Mouse (Mus musculus) gastrocnemius, postnatal 10 days (tissue): Measurements from ENCODE around the gene Tgfb1. TPM values are rescaled to one million over a fixed set of nuclear protein-coding genes. Genes with fewer than 3 reads are reported as not detected.

Experiments used
- DNase-seq: peaks from one replicate; pipeline ENCODE4 v3.0.0; 2021; ENCODE audit warnings: mixed read lengths
- total RNA-seq, 2 experiments: library from RNA; stranded (reverse); gene quantifications; 2 replicates each; pipeline ENCODE4 v1.2.3; 2021

Gene Tgfb1
- total RNA-seq, 2 experiments from 2014 or later = 15.2 to 25.6 TPM

GRCm38 (mm10) chr7:25675405-25675804 is 11.4 kb upstream of the Tgfb1 start:
- DNase-seq = no peak

- DNase-seq = peak; percentile 84
Observed at GRCm38 (mm10) chr7:25676085-25676781, 10.6 kb upstream of the Tgfb1 start.

GRCm38 (mm10) chr7:25677013-25677412 is 9.8 kb upstream of the Tgfb1 start:
- DNase-seq = no peak

GRCm38 (mm10) chr7:25679971-25680370 is 6.8 kb upstream of the Tgfb1 start:
- DNase-seq = no peak

GRCm38 (mm10) chr7:25680514-25681258 is 6.1 kb upstream of the Tgfb1 start, which contains the start of gene B9d2:
Gene B9d2, plus strand, starts transcription at chr7:25680780.
- peak; percentile 96 for DNase-seq

- no peak for DNase-seq
Observed at GRCm38 (mm10) chr7:25681341-25682231, 5.2 kb upstream of the Tgfb1 start.

- DNase-seq = no peak
Observed at GRCm38 (mm10) chr7:25683474-25684180, 3.2 kb upstream of the Tgfb1 start.

GRCm38 (mm10) chr7:25684659-25685058 is 2.1 kb upstream of the Tgfb1 start:
- no peak for DNase-seq

- no peak for DNase-seq
Observed at GRCm38 (mm10) chr7:25685926-25686470, 804 bp upstream of the Tgfb1 start.

GRCm38 (mm10) chr7:25687811-25688401 is 1.1 kb downstream of the Tgfb1 start:
- DNase-seq = peak; percentile 57

- peak; percentile 60 for DNase-seq
Observed at GRCm38 (mm10) chr7:25688810-25689586, 2.2 kb downstream of the Tgfb1 start.

- DNase-seq = no peak
Observed at GRCm38 (mm10) chr7:25689603-25690021, 2.8 kb downstream of the Tgfb1 start.

- DNase-seq = no peak
Observed at GRCm38 (mm10) chr7:25690051-25690450, 3.2 kb downstream of the Tgfb1 start.

GRCm38 (mm10) chr7:25694104-25694503 is 7.3 kb downstream of the Tgfb1 start:
- DNase-seq = no peak

- no peak for DNase-seq
Observed at GRCm38 (mm10) chr7:25699851-25700250, 13.0 kb downstream of the Tgfb1 start.

GRCm38 (mm10) chr7:25700732-25701131 is 13.9 kb downstream of the Tgfb1 start:
- DNase-seq = no peak

GRCm38 (mm10) chr7:25702350-25702749 is 15.5 kb downstream of the Tgfb1 start:
- DNase-seq = no peak

- DNase-seq = no peak
Observed at GRCm38 (mm10) chr7:25703793-25704494, 17.1 kb downstream of the Tgfb1 start.

- no peak for DNase-seq
Observed at GRCm38 (mm10) chr7:25704716-25705364, 18.0 kb downstream of the Tgfb1 start.
